Mouse (Mus musculus): ENCODE measurements around the gene Sez6l.

The Sez6l gene

DNA sequence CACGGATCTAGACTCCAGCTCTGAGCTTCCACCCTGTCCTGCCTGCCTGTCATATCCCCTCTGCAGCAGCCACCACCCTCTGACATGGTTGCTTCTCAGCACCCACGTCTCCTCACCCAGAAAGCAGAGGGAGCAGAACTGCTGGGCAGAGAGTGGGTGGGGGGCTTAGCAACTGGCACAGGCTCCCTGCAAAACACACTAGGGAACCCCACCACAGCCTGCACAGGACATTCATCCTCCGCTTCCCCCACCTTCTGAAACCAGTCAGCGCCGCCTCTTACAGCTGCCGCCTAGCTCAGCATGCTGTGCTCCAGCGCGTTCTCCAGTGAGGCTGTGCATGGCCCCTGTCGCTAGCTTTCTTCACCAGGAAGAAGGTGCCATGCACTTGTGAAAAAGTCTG lies 187.6 kb downstream of the Sez6l start:
- no peak for DNase-seq (ENCODE audit: low read depth, low spot score)

- no peak for DNase-seq (ENCODE audit: low read depth, low spot score)
Observed at GRCm38 (mm10) chr5:112385973-112386372, 191.0 kb downstream of the Sez6l start.

- DNase-seq (ENCODE audit: low read depth, low spot score), result no peak
Observed at GRCm38 (mm10) chr5:112384805-112385472, 192.0 kb downstream of the Sez6l start.

GRCm38 (mm10) chr5:112382641-112383330 lies 194.2 kb downstream of the Sez6l start:
- DNase-seq (ENCODE audit: low read depth, low spot score), result no peak

- no peak for DNase-seq (ENCODE audit: low read depth, low spot score)
Observed at GRCm38 (mm10) chr5:112382042-112382441, 194.9 kb downstream of the Sez6l start.

GRCm38 (mm10) chr5:112381154-112381553 lies 195.8 kb downstream of the Sez6l start:
- DNase-seq (ENCODE audit: low read depth, low spot score), result no peak

DNA sequence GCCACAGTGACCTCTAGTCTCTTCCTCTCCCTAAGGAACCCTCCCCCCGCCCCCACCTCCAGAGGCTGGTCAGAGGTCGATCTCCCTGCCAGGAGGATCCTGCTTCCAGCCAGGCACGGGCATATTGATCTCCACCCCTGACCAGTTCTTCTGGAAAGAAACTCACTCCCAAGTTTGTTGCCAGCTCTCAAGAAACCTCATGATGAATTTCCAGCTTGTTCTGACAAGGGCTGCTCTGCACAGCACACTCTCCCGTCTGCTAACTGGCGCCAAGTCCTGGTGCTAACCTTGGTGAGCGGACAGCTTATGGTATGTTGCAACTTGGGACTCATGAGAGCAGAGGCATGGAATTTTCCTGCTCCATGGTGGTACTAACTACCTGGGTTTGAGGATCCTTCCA lies 198.3 kb downstream of the Sez6l start:
- no peak for DNase-seq (ENCODE audit: low read depth, low spot score)

- DNase-seq (ENCODE audit: low read depth, low spot score), result no peak
Observed at GRCm38 (mm10) chr5:112377380-112377779, 199.6 kb downstream of the Sez6l start.

- DNase-seq (ENCODE audit: low read depth, low spot score), result no peak
Observed at GRCm38 (mm10) chr5:112376111-112376510, 200.9 kb downstream of the Sez6l start.

DNA sequence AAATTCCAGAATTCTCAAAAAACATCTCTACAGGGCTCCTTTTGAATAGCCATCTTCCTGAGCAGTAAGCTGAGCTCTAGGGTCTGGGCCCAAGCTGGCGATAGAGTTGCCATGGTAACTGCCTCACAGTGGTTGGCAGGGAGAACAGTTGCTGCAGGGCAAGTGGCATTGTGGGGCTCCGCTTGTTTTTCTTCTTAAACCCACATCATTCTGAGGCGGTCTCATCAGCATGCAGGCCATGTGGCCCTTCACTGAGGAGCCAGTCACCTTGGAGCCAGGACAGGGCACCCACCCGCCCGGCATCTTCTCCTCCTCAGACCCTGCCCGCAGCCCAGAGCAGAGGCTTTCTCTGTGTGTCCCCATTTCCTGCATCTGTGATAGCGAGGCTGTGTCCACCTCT lies 205.1 kb downstream of the Sez6l start:
- DNase-seq (ENCODE audit: low read depth, low spot score), result peak; percentile 84

GRCm38 (mm10) chr5:112370236-112370813 lies 206.7 kb downstream of the Sez6l start:
- DNase-seq (ENCODE audit: low read depth, low spot score), result no peak

DNA sequence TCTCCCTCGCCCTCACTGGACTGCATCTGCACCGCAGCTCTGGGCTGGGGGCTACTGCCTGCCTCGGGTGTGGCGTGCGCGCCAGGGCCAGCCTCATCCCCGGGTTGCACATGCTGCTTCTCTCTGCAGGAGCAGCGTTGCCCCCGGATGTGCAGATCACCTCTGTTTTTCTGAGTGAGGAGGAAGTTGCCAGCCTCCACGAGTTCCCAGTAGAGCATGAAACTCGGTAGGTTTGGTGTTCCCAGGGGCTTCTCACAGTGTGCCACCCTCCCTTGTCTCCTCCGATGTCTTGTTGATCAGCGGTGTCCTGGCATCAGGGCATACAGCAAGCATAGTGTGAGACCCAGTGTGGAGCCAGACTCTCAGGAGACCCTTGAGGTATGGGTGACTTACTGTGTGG lies 207.7 kb downstream of the Sez6l start:
- no peak for DNase-seq (ENCODE audit: low read depth, low spot score)

All from brain, embryonic 18.5 days (tissue).